Mouse (Mus musculus) embryonic facial prominence, embryonic 10.5 days (tissue): ENCODE results near the gene Adamtsl4. TPM values are rescaled to one million over a fixed set of nuclear protein-coding genes. Genes with fewer than 3 reads are reported as not detected.
A peak's percentile ranks its signal among the peaks of the same experiment; 100 is the strongest.
"Not testable (repeated sequence)": the region's sequence is repeated elsewhere in the genome, so short reads cannot be mapped to it uniquely, and the experiment has no call there.

ENCODE experiments used
- DNase-seq: peaks from one replicate; pipeline ENCODE4 v3.0.0-alpha.2; 2017; ENCODE audit warnings: low spot score
- H3K27ac ChIP-seq: fragments of 300-500 bp; sonication (generic); replicated peaks from 2 replicates; pipeline ENCODE4 v1.5.1; 2016; ENCODE audit warnings: mild to moderate bottlenecking
- H3K27me3 ChIP-seq: fragments of 300-500 bp; sonication (generic); replicated peaks from 2 replicates; pipeline ENCODE4 v1.6.1; 2016; ENCODE audit warnings: low read depth, mild to moderate bottlenecking; ENCODE audit not compliant: poor library complexity, severe bottlenecking
- H3K36me3 ChIP-seq: fragments of 300-500 bp; sonication (generic); replicated peaks from 2 replicates; pipeline ENCODE4 v1.6.1; 2016; ENCODE audit warnings: mild to moderate bottlenecking, moderate library complexity
- H3K4me1 ChIP-seq: fragments of 300-500 bp; sonication (generic); 2 replicates; pipeline ENCODE4 v1.6.1; 2016
- H3K4me3 ChIP-seq: fragments of 300-500 bp; sonication (generic); 2 replicates; pipeline ENCODE4 v1.5.1; 2016; ENCODE audit warnings: mild to moderate bottlenecking, moderate library complexity
- H3K9me3 ChIP-seq: fragments of 300-500 bp; sonication (generic); 2 replicates; pipeline ENCODE4 v1.6.1; 2016; ENCODE audit warnings: mild to moderate bottlenecking
- WGBS: fragments of 180-500 bp; shearing (Covaris S2); methylation state at CpG from one replicate; pipeline ENCODE4 v1.1.7; 2016; 5-methylcytosine and 5-hydroxymethylcytosine counted together
- polyA plus RNA-seq: library from polyadenylated mRNA; unstranded; fragments of >200 nt; fragmentation: Nextera tagmentation; extraction: Ambion mirVana; gene quantifications from 2 replicates; pipeline ENCODE4 v1.2.1, GENCODE M21; 2016

Adamtsl4 gene
- polyA plus RNA-seq, 1 experiment from 2014 or later, result 1.00 TPM

- peaks cover 68% of the 10 kb centered on the region for H3K36me3 ChIP-seq
Measured at GRCm38 (mm10) chr3:95662724-95663449, 24.8 kb downstream of the Adamtsl4 start.

DNA sequence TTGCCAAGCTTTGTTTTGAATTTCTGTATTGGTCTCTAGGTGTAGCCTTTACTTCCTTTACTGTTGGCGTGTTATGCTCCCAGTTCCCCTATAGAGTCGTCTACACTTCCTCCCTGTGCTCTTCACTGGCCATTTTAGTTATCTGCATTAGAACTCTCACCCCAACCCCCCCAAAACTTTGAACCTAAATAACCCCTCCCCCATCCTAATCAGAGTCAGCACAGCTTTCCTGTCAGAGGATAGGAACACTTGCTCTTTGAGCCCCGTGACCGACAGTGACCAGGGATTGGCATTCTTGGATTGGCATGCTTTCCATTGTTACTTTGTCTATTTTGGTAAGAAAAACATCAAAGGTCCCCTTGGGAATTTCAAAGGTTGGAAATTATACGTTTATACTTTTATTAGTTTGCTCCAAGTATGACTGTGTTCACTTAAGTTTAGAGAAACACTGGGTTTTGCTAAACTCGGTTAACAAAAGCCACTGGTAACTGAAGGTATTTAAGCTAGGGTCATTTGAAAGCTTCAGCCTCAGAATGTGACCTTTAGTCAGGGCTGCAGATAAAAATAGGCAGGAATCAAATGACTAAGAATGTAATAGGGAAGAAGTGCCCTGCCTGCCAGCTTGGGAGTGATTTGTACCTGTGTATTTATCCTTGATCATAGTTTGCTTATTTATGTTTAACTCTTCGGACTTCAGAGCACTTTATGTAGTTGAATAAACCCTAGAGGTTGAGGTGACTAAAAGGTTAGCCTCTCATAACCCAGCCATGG is 25.6 kb downstream of the Adamtsl4 start:
- 57% methylated on average over 7 of the region's 7 CpGs for WGBS
- Histone ChIP-seq H3K27ac (no peak overlapping the region), H3K4me1 (peaks cover 72% of the 10 kb centered on the region), H3K4me3 (peak overlapping the region; percentile 81), H3K9me3 (no peaks in the 10 kb centered on the region), H3K36me3 (peaks cover 62% of the 10 kb centered on the region), H3K27me3 (no peaks in the 10 kb centered on the region)
- DNase-seq, result no peak

More at GRCm38 (mm10) chr3:95662724-95663449, 24.8 kb downstream of the Adamtsl4 start:
- peak overlapping the region; percentile 81; the same call in 1 of the 2 replicates for H3K4me3 ChIP-seq
- DNase-seq, result no peak
- WGBS, result 87% methylated on average over 7 of the region's 7 CpGs
- H3K27ac ChIP-seq, result no peak overlapping the region
- H3K4me1 ChIP-seq, result peaks cover 75% of the 10 kb centered on the region
- H3K9me3 ChIP-seq, result no peaks in the 10 kb centered on the region
- no peaks in the 10 kb centered on the region for H3K27me3 ChIP-seq

- H3K27ac ChIP-seq, result no peak overlapping the region; the same call in 1 of the 2 replicates
Measured at GRCm38 (mm10) chr3:95660788-95661478, 26.8 kb downstream of the Adamtsl4 start.

DNA sequence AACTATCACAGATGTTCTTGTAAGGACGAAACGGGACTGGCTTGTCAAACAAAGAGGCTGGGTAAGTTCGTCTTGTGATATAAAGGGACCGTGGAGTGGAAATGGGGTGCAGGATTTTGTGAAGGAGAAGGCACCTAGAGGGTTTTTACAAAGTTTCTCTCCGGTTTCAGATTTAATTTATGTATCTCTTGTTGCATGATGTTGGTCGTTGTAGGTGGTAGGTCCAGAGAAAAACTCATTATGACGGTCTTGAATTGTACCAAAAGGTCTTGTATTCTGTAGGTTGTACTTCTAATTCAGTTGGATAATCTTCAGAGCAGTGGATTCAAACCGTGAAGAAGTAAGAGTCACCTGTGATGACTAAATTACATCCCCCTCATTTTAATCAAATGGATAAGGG is 27.8 kb downstream of the Adamtsl4 start:
- no peaks in the 10 kb centered on the region for H3K9me3 ChIP-seq
- peak overlapping the region; percentile 81 for H3K4me3 ChIP-seq
- WGBS, result 6% methylated on average over 8 of the region's 8 CpGs
- H3K36me3 ChIP-seq, result peaks cover 50% of the 10 kb centered on the region
- H3K27me3 ChIP-seq, result no peaks in the 10 kb centered on the region
- DNase-seq, result no peak
- H3K27ac ChIP-seq, result peak overlapping the region; percentile 99
- peaks cover 51% of the 10 kb centered on the region for H3K4me1 ChIP-seq

More at GRCm38 (mm10) chr3:95660788-95661478, 26.8 kb downstream of the Adamtsl4 start:
- Histone ChIP-seq H3K36me3 (peaks cover 57% of the 10 kb centered on the region), H3K4me3 (peak overlapping the region; percentile 81), H3K9me3 (no peaks in the 10 kb centered on the region), H3K4me1 (peaks cover 60% of the 10 kb centered on the region), H3K27me3 (no peaks in the 10 kb centered on the region)
- 66% methylated on average over 2 of the region's 2 CpGs for WGBS
- DNase-seq, result no peak

GRCm38 (mm10) chr3:95658868-95659712 is 28.6 kb downstream of the Adamtsl4 start:
- H3K36me3 ChIP-seq, result peaks cover 41% of the 10 kb centered on the region
- H3K4me3 ChIP-seq, result peak overlapping the region; percentile 81
- peaks cover 42% of the 10 kb centered on the region for H3K4me1 ChIP-seq
- H3K9me3 ChIP-seq, result no peaks in the 10 kb centered on the region
- H3K27me3 ChIP-seq, result no peaks in the 10 kb centered on the region
- whole genome bisulfite sequencing, result under 1% methylated on average over 113 of the region's 113 CpGs
- DNase-seq, result peak; percentile 87
- H3K27ac ChIP-seq, result peak overlapping the region; percentile 99

DNA sequence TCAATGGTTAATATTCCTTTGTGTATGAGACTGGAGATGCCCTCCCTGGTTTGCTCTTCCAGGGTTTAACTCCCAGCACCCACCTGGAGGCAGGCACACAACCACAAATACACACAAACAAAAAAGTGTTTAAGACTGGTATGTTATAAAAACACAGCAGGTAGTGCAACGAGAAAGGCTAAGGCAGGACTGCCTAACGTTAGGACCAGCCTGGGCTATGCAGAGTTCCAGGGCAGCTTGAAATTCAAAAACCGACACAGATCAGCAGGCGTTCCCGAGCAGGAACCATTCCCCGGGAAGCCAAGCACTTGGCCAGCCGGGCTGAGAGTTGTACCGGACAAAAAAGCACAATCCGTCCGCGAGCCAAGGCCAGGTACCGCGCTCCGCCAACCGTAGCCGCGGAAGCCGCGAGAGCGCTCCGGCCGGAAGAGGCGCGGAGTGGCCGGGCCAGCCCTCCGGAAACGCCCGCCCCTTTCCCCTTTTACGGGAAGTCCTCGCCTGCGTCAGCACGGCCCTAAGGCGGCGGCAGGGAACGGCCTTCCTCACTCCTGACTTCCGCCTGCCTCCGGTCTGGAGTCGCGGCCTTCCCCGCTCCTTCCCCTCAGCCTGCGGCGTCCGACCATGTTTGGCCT is 29.4 kb downstream of the Adamtsl4 start, which contains the start of gene Mcl1:
Mcl1 (plus strand) TSS at position 553 of the 632 bp plus-strand sequence.
- under 1% methylated on average over 43 of the region's 43 CpGs for WGBS

DNA sequence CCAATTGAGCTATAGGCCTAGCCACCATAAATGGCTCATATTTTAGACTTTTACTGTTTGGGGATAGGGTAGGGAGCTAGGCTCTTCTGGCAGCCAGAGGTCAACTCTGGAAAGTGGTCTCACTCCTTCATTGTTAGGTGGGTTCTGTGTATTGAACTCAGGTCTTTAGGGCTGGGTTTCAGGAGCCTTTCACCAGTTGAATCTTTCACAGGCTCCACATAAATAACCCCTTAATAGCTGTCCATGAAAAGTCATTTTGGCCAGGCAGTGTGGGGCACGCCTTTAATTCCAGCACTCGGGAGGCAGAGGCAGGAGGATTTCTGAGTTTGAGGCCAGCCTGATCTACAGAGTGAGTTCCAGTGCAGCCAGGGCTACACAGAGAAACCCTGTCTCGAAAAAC is 30.0 kb downstream of the Adamtsl4 start:
- no peak for DNase-seq
- Histone ChIP-seq H3K27me3 (no peaks in the 10 kb centered on the region), H3K4me3 (peak overlapping the region; percentile 81), H3K4me1 (peaks cover 45% of the 10 kb centered on the region), H3K36me3 (peaks cover 27% of the 10 kb centered on the region), H3K27ac (peak overlapping the region; percentile 99), H3K9me3 (no peaks in the 10 kb centered on the region)
- 83% methylated on average over 3 of the region's 3 CpGs for WGBS

More for the DNA sequence above, 29.4 kb downstream of the Adamtsl4 start, which contains the start of gene Mcl1:
- peak within 1 kb of the TSS; percentile 81 for H3K4me3 ChIP-seq
- H3K9me3 ChIP-seq, result no peaks in the 10 kb centered on the region
- peaks cover 34% of the 10 kb centered on the region for H3K36me3 ChIP-seq
- peaks cover 42% of the 10 kb centered on the region for H3K4me1 ChIP-seq
- no peaks in the 10 kb centered on the region for H3K27me3 ChIP-seq
- DNase-seq, result peak; percentile 97
- H3K27ac ChIP-seq, result peak within 1 kb of the TSS; percentile 99

DNA sequence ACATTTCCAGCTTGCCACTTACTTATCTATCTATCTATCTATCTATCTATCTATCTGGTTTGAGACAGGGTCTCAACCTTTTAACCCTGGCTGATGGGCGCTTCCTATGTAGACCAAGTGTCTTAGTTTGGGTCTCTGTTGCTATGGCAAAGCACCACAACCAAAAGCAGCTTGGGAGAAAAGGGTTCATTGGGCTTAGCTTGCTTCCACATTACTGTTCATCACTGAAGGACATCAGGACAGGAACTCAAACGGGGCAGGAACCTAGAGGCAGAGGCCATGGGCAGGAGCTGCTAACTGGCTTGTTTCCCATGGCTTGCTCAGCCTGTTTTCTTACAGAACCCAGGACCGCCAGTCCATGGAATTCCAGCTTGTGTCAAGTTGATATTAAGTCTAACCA is 30.6 kb downstream of the Adamtsl4 start:
- Histone ChIP-seq H3K27ac (no peak overlapping the region), H3K9me3 (no peaks in the 10 kb centered on the region), H3K36me3 (peaks cover 21% of the 10 kb centered on the region), H3K27me3 (no peaks in the 10 kb centered on the region), H3K4me3 (peak overlapping the region; percentile 81; the same call in 1 of the 2 replicates), H3K4me1 (peaks cover 45% of the 10 kb centered on the region)
- DNase-seq, result no peak
- WGBS, result 89% methylated on average over 3 of the region's 3 CpGs

GRCm38 (mm10) chr3:95655437-95655836 is 32.3 kb downstream of the Adamtsl4 start:
- H3K27ac ChIP-seq, result no peak overlapping the region
- no peak for DNase-seq
- H3K36me3 ChIP-seq, result peaks cover 5% of the 10 kb centered on the region
- H3K27me3 ChIP-seq, result no peaks in the 10 kb centered on the region
- WGBS, result 90% methylated on average over 5 of the region's 5 CpGs
- H3K9me3 ChIP-seq, result no peaks in the 10 kb centered on the region
- H3K4me3 ChIP-seq, result no peak overlapping the region
- H3K4me1 ChIP-seq, result peaks cover 29% of the 10 kb centered on the region

GRCm38 (mm10) chr3:95654371-95654770 is 33.3 kb downstream of the Adamtsl4 start:
- H3K4me3 ChIP-seq, H3K27me3 ChIP-seq, DNase-seq, H3K36me3 ChIP-seq, H3K9me3 ChIP-seq, H3K27ac ChIP-seq: not testable (repeated sequence)
- H3K4me1 ChIP-seq, result peaks cover 24% of the 10 kb centered on the region
- WGBS, result 91% methylated on average over 3 of the region's 3 CpGs

DNA sequence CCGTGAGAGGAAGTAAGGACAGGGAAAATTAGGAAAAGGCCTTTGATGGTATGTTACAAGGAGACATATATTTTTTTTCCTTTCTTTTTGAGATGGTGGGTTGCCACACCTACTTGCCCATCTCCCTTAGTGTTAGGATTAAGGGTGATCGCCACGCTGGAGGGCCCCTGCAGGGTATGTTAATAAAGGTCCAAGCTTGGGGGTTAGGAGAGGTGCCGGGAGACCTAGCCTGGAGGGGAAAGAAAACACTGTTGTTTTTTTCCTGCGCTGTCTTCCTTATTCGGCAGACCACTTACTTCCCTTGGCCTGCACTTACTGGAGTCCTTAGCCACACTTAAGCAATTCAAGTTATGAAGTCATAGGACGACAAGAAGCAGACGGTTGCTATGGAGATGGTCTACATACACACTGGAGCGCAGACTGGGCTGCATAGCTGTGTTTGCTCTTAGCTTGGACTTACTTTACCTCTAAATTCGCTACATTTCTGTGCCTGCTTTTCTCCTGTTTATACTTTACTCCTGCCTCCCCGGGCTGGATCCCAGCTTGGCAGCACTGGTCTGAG is 34.2 kb downstream of the Adamtsl4 start:
- WGBS, result 15% methylated on average over 11 of the region's 11 CpGs
- H3K4me3 ChIP-seq, result no peak overlapping the region
- peak overlapping the region; percentile 26 for H3K27ac ChIP-seq
- H3K9me3 ChIP-seq, result no peaks in the 10 kb centered on the region
- H3K36me3 ChIP-seq, result no peaks in the 10 kb centered on the region
- peak; percentile 32 for DNase-seq
- peaks cover 24% of the 10 kb centered on the region for H3K4me1 ChIP-seq
- H3K27me3 ChIP-seq, result no peaks in the 10 kb centered on the region
